Mouse (Mus musculus) brain, embryonic 14.5 days (tissue): Measurements from ENCODE around the gene Ccdc8. TPM values are rescaled to one million over a fixed set of nuclear protein-coding genes. Genes with fewer than 3 reads are reported as not detected.
A peak's percentile ranks its signal among the peaks of the same experiment; 100 is the strongest.

Experiments used
- DNase-seq: peaks from one replicate; pipeline ENCODE4 v3.0.0-alpha.2; 2011; ENCODE audit warnings: low read depth
- CTCF ChIP-seq: fragments of 200-500 bp; IDR thresholded peaks from 2 replicates; pipeline ENCODE4 v1.5.1; 2012; ENCODE audit warnings: inconsistent platforms, mild to moderate bottlenecking, moderate library complexity, borderline replicate concordance; ENCODE audit not compliant: insufficient read depth, insufficient read length; ENCODE audit errors: extremely low read depth
- POLR2A ChIP-seq: fragments of 200-500 bp; IDR thresholded peaks from 2 replicates; pipeline ENCODE4 v1.6.1; 2012; ENCODE audit warnings: mild to moderate bottlenecking, inconsistent platforms, borderline replicate concordance; ENCODE audit not compliant: poor library complexity, insufficient read depth, insufficient read length, severe bottlenecking; ENCODE audit errors: extremely low read depth
- polyA plus RNA-seq: library from polyadenylated mRNA; depleted of rRNA; stranded (reverse); fragments of >200 nt; gene quantifications from 2 replicates; pipeline ENCODE4 v1.2.3, GENCODE M21; 2012; rRNA removed

The Ccdc8 gene
- polyA plus RNA-seq: 6.4 and 8.6 TPM in 2 replicates

DNA sequence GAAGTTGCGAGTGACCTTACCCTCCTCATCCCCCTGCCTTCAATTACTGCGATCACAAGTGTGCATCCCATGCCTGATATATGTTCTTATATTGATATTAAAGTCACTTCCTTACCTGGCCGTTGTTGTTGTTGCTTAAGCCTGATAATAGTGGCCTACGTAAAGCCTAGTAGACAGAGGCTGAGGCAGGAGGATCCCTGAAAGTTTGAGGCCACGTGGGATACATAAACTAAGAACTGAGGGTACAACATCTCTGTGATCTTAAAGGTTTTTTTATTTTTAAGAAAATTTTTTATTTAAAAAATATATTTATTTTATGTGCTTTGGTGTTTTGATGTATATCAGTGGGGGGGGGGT is at the start of gene Ccdc8:
Gene Ccdc8, plus strand, starts transcription at position 258 of the 357 bp plus-strand sequence.
- DNase-seq: no peak
- TF ChIP-seq CTCF (no peak), POLR2A (no peak)

DNA sequence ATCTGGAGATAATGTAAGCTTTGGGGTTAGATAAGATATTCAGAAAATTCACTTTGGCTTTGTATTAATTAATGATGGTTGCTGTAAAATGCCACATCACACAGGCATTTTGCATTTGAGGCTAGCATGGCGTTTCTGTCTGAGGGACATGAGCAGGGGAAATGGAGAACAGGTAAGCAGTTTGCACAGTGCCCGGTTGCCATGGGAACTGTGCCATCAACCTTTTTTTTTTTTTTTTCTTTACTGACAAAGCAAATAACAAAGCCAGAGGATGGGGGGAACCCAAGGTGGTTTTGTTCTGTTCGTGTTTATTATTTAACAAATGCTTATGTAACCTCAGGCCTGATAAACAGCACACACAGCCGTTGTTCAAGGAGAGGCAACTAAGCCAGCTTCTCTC is 49.6 kb upstream of the Ccdc8 start:
- TF ChIP-seq POLR2A (no peak), CTCF (no peak)
- peak; percentile 84 for DNase-seq

GRCm38 (mm10) chr7:16944061-16944807 is 48.3 kb upstream of the Ccdc8 start, which contains the start of gene Pnmal2:
Pnmal2 (plus strand) TSS chr7:16944682.
- TF ChIP-seq POLR2A: peak; percentile 81
- no peak for TF ChIP-seq CTCF

GRCm38 (mm10) chr7:16944808-16945315 is 47.6 kb upstream of the Ccdc8 start:
- TF ChIP-seq CTCF: no peak
- no peak for TF ChIP-seq POLR2A

More at GRCm38 (mm10) chr7:16944061-16944807, 48.3 kb upstream of the Ccdc8 start, which contains the start of gene Pnmal2:
- DNase-seq: peak; percentile 98

GRCm38 (mm10) chr7:16945419-16945818 is 47.1 kb upstream of the Ccdc8 start:
- TF ChIP-seq POLR2A (no peak), CTCF (no peak)
- no peak for DNase-seq

More at GRCm38 (mm10) chr7:16944808-16945315, 47.6 kb upstream of the Ccdc8 start:
- no peak for DNase-seq

GRCm38 (mm10) chr7:16946441-16947348 is 45.8 kb upstream of the Ccdc8 start:
- TF ChIP-seq CTCF (no peak), POLR2A (no peak)
- DNase-seq: peak; percentile 55

GRCm38 (mm10) chr7:16947349-16947895 is 45.1 kb upstream of the Ccdc8 start:
- no peak for DNase-seq
- TF ChIP-seq POLR2A (no peak), CTCF (no peak)

GRCm38 (mm10) chr7:16947959-16948361 is 44.5 kb upstream of the Ccdc8 start:
- peak; percentile 82 for DNase-seq
- no peak for TF ChIP-seq POLR2A
- TF ChIP-seq CTCF: no peak

- no peak for DNase-seq
- no peak for TF ChIP-seq POLR2A
Observed at GRCm38 (mm10) chr7:16948923-16949458, 43.5 kb upstream of the Ccdc8 start.

DNA sequence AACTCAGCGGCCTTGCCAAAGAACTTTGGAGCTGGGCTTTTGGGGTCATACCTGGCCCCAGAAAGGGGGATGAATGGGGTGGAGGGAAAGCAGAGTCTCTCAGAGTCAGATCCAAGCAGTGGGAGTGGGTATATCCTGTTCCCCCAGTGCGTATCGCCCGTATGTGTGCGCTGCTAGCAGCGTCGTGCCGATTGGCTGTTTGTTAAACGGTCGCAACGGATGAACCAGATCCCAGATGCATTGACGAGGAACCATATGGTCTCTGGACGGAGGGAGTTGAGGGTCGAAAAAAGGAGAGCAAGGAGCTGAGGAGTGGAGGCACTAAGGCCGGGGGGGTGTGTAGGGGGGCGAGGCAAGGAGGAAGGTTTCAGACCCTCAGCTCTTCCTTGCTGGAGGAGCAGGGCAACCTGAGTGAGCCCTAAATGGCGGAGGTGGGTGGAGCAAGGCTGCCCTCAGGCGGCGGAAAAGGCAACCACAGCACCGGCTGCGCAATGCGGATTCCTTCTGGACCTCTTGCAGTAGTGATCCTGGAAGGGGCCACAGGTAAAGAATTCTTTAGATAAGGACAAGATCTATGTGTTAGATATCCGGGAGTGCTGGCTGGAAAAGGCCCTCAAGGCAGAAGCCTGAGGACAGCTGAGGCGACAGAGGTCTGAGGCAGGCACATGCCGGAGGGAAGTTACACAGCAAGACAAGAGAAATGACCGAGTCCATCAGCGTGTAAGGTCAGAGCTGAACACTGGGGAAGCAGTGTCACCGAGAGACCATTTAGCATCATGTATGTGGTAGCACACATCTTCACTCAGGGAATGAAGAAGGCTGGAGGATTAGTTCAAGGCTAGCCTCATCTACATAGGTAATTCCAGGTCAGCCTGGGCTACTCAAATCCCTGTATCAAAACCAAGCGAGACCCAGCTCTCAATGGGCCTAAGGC is 42.3 kb upstream of the Ccdc8 start:
- DNase-seq: peak; percentile 91
- no peak for TF ChIP-seq POLR2A
- TF ChIP-seq CTCF: peak; percentile 99
